Mouse (Mus musculus) skeletal muscle tissue, adult 2 months (tissue): ENCODE results near the gene Crygc.
"Not testable (repeated sequence)": the region's sequence is repeated elsewhere in the genome, so short reads cannot be mapped to it uniquely, and the experiment has no call there.

Experiments used
- DNase-seq: peaks from one replicate; pipeline ENCODE4 v3.0.0-alpha.2; 2012; ENCODE audit warnings: low read depth, low spot score

Crygc gene

GRCm38 (mm10) chr1:65052140-65052539 lies 21.3 kb downstream of the Crygc start:
- no peak for DNase-seq

- no peak for DNase-seq
These were observed 21.8 kb downstream of the Crygc start for GRCm38 (mm10) chr1:65051696-65052095.

GRCm38 (mm10) chr1:65050952-65051351 lies 22.5 kb downstream of the Crygc start, which contains the start of gene Cryge:
TSS of gene Cryge (minus strand) at chr1:65051149.
- not testable (repeated sequence) for DNase-seq

- DNase-seq, result no peak
These were observed 24.7 kb downstream of the Crygc start for GRCm38 (mm10) chr1:65048781-65049180.

- DNase-seq, result no peak
These were observed 26.9 kb downstream of the Crygc start for GRCm38 (mm10) chr1:65046401-65047109.

- no peak for DNase-seq
These were observed 30.1 kb downstream of the Crygc start for GRCm38 (mm10) chr1:65043433-65043832.

- no peak for DNase-seq
These were observed 31.7 kb downstream of the Crygc start for GRCm38 (mm10) chr1:65041837-65042236.

GRCm38 (mm10) chr1:65040806-65041205 lies 32.7 kb downstream of the Crygc start:
- no peak for DNase-seq

- DNase-seq, result no peak
These were observed 33.8 kb downstream of the Crygc start for GRCm38 (mm10) chr1:65039679-65040078.

- DNase-seq, result no peak
These were observed 35.9 kb downstream of the Crygc start for GRCm38 (mm10) chr1:65037542-65037941.

GRCm38 (mm10) chr1:65035513-65035912 lies 38.0 kb downstream of the Crygc start:
- DNase-seq, result no peak

GRCm38 (mm10) chr1:65032641-65033040 lies 40.8 kb downstream of the Crygc start, which contains the start of gene Akr1cl:
TSS of gene Akr1cl (minus strand) at chr1:65032759.
- no peak for DNase-seq

GRCm38 (mm10) chr1:65028206-65028605 lies 45.3 kb downstream of the Crygc start:
- no peak for DNase-seq
